Mouse (Mus musculus) liver, adult 2 months (tissue): ENCODE results near the gene Plekhm3. TPM values are rescaled to one million over a fixed set of nuclear protein-coding genes. Genes with fewer than 3 reads are reported as not detected.
A peak's percentile ranks its signal among the peaks of the same experiment; 100 is the strongest.

Experiments used
- DNase-seq: peaks from one replicate; pipeline ENCODE4 v3.0.0-alpha.2; 2011; ENCODE audit warnings: low read depth, low spot score; ENCODE audit errors: extremely low read depth
- H3K27ac ChIP-seq: fragments of 200-500 bp; replicated peaks from 2 replicates; pipeline ENCODE4 v1.5.1; 2012; ENCODE audit warnings: low read depth, mild to moderate bottlenecking, control low read depth, inconsistent platforms, low read length; ENCODE audit not compliant: insufficient read depth
- H3K27me3 ChIP-seq: fragments of 200-500 bp; 2 replicates; pipeline ENCODE4 v1.6.1; 2012; ENCODE audit warnings: mild to moderate bottlenecking, moderate library complexity, low read length, inconsistent platforms; ENCODE audit not compliant: control insufficient read depth, insufficient read depth
- H3K36me3 ChIP-seq: fragments of 200-500 bp; 2 replicates; pipeline ENCODE4 v1.6.1; 2012; ENCODE audit warnings: low read length, inconsistent platforms; ENCODE audit not compliant: control insufficient read depth, insufficient read depth
- H3K4me1 ChIP-seq: fragments of 200-500 bp; 2 replicates; pipeline ENCODE4 v1.6.1; 2011; ENCODE audit warnings: low read length; ENCODE audit not compliant: control insufficient read depth, insufficient read depth
- H3K4me3 ChIP-seq: fragments of 200-500 bp; 2 replicates; pipeline ENCODE4 v1.5.1; 2011; ENCODE audit warnings: low read depth, mild to moderate bottlenecking, control low read depth, low read length, moderate library complexity; ENCODE audit not compliant: insufficient read depth
- H3K79me2 ChIP-seq: fragments of 200-500 bp; 2 replicates; pipeline ENCODE4 v1.6.1; 2012; ENCODE audit warnings: inconsistent platforms, mild to moderate bottlenecking, low read length, moderate library complexity; ENCODE audit not compliant: control insufficient read depth, insufficient read depth
- H3K9ac ChIP-seq: fragments of 200-500 bp; 2 replicates; pipeline ENCODE4 v1.6.1; 2012; ENCODE audit warnings: low read depth, mild to moderate bottlenecking, control low read depth, inconsistent platforms, low read length
- CTCF ChIP-seq: fragments of 200-500 bp; IDR thresholded peaks from 2 replicates; pipeline ENCODE4 v1.5.1; 2011; ENCODE audit warnings: low read depth, low read length, control low read depth
- POLR2A ChIP-seq: fragments of 200-500 bp; IDR thresholded peaks from 2 replicates; pipeline ENCODE4 v1.6.1; 2011; ENCODE audit warnings: low read length, control low read depth; ENCODE audit not compliant: insufficient read depth; ENCODE audit errors: extremely low read depth
- WGBS: fragments of 180-500 bp; shearing (Covaris S2); methylation state at CpG from one replicate; pipeline ENCODE4 v1.1.7; 2018; 5-methylcytosine and 5-hydroxymethylcytosine counted together
- polyA plus RNA-seq: library from polyadenylated mRNA; depleted of rRNA; stranded (reverse); fragments of >200 nt; gene quantifications from 2 replicates; pipeline ENCODE4 v1.2.3, GENCODE M21; 2012
- total RNA-seq: library from RNA; depleted of rRNA; stranded (reverse); fragments of >200 nt; gene quantifications from 2 replicates; pipeline ENCODE4 v1.2.3, GENCODE M21; 2014

The Plekhm3 gene
- total and polyA plus RNA-seq, 2 experiments = 0.73 to 2.8 TPM

DNA sequence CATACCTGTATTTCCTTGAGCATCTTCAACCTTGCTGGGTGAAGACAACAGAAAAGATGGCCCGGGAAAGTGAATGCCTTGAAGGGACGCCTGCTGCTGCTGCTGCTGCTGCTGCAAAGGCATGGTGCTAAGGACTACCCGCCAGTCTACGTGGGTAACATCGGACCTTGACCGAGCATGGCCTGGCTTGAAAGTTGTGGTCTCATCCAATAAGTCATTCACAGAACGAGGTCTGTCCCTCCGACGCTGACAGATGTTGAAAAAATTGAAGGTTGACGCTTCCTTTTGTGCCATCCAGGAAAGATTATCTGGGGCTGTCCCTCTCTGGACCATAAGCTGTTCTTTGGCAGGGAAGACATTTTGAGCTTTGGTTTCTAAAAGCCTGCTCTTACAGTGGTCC lies 18.9 kb downstream of the Plekhm3 start:
- no peak for DNase-seq
- H3K27me3 ChIP-seq = no peaks in the 10 kb centered on the region
- H3K36me3 ChIP-seq = no peaks in the 10 kb centered on the region
- TF ChIP-seq CTCF = no peak
- TF ChIP-seq POLR2A = no peak
- no peak overlapping the region for H3K9ac ChIP-seq
- H3K4me1 ChIP-seq = no peaks in the 10 kb centered on the region
- H3K79me2 ChIP-seq = no peaks in the 10 kb centered on the region
- no peak overlapping the region for H3K27ac ChIP-seq
- 96% methylated on average over 10 of the region's 10 CpGs for WGBS
- H3K4me3 ChIP-seq = no peak overlapping the region

DNA sequence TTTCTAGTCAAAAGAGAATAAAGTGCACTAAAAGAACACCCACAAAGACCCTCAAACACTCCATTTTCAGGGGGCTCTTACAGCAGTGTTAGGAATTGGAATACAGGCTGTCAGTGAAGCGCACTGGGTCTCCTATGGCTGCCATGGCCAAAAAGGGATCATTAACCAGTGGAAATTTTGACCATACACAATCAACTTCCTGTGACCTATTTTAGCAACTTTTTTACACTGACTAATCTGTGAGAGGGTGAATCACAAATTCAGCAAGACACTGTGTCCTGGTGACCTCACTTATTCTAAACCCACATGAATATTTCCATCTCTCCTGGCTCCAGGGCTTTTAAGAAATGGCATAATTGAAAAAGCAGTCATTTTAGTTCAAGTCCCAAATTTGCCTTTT lies 23.7 kb downstream of the Plekhm3 start:
- no peak overlapping the region for H3K9ac ChIP-seq
- no peaks in the 10 kb centered on the region for H3K4me1 ChIP-seq
- 100% methylated on average over 1 of the region's 1 CpGs for WGBS
- H3K36me3 ChIP-seq = no peaks in the 10 kb centered on the region
- no peaks in the 10 kb centered on the region for H3K79me2 ChIP-seq
- no peak for DNase-seq
- TF ChIP-seq POLR2A (no peak), CTCF (no peak)
- H3K4me3 ChIP-seq = no peak overlapping the region
- H3K27ac ChIP-seq = no peak overlapping the region
- no peaks in the 10 kb centered on the region for H3K27me3 ChIP-seq

DNA sequence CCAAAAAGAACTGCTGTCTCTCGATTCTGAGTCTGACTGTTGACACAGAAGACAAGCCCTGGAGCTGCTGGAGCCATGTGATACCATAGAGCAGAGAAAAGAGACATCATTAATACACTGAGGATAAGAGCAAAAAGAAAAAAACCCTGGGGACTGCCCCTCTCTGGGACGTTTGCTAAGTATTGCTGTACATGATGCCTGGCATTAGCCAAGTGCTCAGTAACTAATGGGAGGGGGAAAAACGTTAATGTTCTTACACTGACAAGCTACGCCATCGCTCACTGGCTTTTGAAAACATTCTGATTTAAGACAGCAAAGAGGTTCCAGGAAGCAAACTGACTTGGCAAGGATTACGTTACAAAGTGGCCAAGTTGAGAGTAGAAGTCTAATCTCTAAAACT lies 26.5 kb downstream of the Plekhm3 start:
- no peak for DNase-seq
- Histone ChIP-seq H3K9ac (no peak overlapping the region), H3K4me3 (no peak overlapping the region), H3K27me3 (no peaks in the 10 kb centered on the region), H3K36me3 (no peaks in the 10 kb centered on the region), H3K79me2 (no peaks in the 10 kb centered on the region), H3K27ac (no peak overlapping the region), H3K4me1 (no peaks in the 10 kb centered on the region)
- 73% methylated on average over 6 of the region's 6 CpGs for WGBS
- TF ChIP-seq CTCF (no peak), POLR2A (no peak)

DNA sequence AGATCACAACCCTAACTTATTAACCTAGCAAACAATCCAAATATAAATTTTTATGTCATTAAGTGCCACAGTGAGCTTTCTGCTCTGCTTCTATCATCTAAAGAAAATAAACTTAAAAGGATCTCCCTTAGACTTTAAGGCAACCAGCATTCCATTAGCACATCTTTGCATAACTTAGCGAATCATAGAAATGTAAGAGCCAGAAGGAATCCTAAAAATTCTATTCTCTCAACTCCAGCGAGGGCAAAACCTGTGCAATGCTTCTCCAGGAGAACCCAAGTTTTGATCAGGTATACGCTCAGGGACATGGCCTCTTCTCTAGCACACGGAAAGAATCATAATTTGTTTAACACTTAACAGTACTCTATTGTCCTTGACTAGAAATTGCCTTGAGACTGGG lies 27.0 kb downstream of the Plekhm3 start:
- no peak overlapping the region for H3K9ac ChIP-seq
- 94% methylated on average over 4 of the region's 4 CpGs for WGBS
- H3K4me1 ChIP-seq = no peaks in the 10 kb centered on the region
- H3K27ac ChIP-seq = no peak overlapping the region
- DNase-seq = no peak
- H3K27me3 ChIP-seq = no peaks in the 10 kb centered on the region
- no peaks in the 10 kb centered on the region for H3K79me2 ChIP-seq
- no peaks in the 10 kb centered on the region for H3K36me3 ChIP-seq
- TF ChIP-seq POLR2A (no peak), CTCF (no peak)
- H3K4me3 ChIP-seq = no peak overlapping the region

DNA sequence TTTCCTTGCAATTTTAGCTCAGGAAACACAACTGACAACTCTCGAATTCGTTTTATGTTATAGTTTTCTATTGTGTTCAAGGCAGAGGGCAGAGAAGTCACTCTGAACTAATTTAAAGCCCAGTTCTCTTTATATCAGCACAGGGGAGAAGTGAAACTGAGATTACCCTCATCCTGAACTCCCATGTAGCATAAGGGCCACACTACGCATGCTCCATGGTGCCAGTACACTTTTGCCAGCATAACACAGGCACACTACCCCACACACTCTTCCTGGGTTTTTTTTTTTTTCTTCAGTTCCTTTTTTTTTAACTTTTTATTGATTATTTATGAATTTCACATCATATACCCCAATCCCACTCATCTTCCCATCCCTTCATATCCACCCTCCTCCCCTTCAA lies 28.1 kb downstream of the Plekhm3 start:
- DNase-seq = peak; percentile 39
- no peaks in the 10 kb centered on the region for H3K4me1 ChIP-seq
- H3K4me3 ChIP-seq = no peak overlapping the region
- no peaks in the 10 kb centered on the region for H3K36me3 ChIP-seq
- H3K27me3 ChIP-seq = no peaks in the 10 kb centered on the region
- H3K79me2 ChIP-seq = no peaks in the 10 kb centered on the region
- 89% methylated on average over 3 of the region's 3 CpGs for WGBS
- no peak for TF ChIP-seq CTCF
- no peak for TF ChIP-seq POLR2A
- peak overlapping the region; percentile 22; the same call in 1 of the 2 replicates for H3K27ac ChIP-seq
- H3K9ac ChIP-seq = no peak overlapping the region

DNA sequence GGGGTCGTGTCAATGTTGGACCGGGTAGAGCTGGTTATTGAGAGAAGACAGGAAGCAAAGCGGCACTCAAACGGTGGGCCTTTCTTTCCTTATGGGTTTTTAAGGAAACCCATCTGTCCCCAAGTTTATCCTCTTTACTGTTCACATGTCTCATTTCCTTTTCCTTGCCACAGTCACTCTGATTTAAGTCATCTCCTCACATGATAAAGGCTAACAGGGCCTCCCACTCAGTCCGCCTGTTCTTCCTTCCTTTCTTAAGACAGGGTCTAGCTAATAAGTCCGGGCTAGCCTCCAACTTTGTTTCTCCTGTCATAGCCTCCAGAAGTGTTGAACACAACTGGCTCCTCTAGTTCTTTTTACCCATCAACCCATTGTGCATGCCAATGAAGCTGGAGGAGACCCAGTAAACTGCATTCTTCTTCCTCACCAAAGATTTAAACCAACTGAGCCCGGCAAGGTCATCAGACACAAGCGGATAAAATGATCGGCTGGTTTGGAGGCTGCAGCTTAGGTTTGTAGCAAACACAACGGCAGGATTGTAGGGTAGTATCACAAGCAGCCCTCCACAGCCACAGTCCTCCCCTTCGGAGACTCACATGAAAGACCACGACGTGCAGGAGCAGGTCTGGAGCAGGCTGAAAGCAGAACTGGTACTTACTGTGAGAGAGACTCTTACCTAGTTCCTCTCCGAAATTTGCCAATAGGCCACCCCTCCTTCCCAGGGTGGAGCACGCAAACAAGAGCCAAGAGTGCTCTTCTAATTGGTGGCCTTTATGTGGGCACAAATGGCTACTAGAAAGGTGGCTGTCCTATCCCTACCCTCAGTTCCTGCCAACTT lies 29.0 kb downstream of the Plekhm3 start:
- Histone ChIP-seq H3K4me3 (0 out of 2 replicates have a peak overlapping the region, but pooled peaks have one; percentile 20), H3K36me3 (no peaks in the 10 kb centered on the region), H3K9ac (no peak overlapping the region), H3K4me1 (no peaks in the 10 kb centered on the region), H3K27ac (peak overlapping the region; percentile 51), H3K79me2 (no peaks in the 10 kb centered on the region), H3K27me3 (no peaks in the 10 kb centered on the region)
- peak; percentile 37 for DNase-seq
- 77% methylated on average over 15 of the region's 15 CpGs for WGBS
- TF ChIP-seq CTCF (no peak), POLR2A (no peak)
